Mouse (Mus musculus) kidney, embryonic 14.5 days (tissue): ENCODE results near the gene Nfatc2. TPM values are rescaled to one million over a fixed set of nuclear protein-coding genes. Genes with fewer than 3 reads are reported as not detected.

Experiments
- ATAC-seq: fragments of 200-750 bp; cut with Nextera tagmentation; 2 replicates; pipeline ENCODE4 v1.8.0; 2017; ENCODE audit warnings: moderate number of reproducible peaks, mild to moderate bottlenecking, moderate TSS enrichment, moderate library complexity; ENCODE audit not compliant: low FRiP score, low TSS enrichment
- H3K27ac ChIP-seq: fragments of 300-500 bp; sonication (generic); 2 replicates; pipeline ENCODE4 v1.5.1; 2014; ENCODE audit warnings: low read depth, mild to moderate bottlenecking, low read length, moderate library complexity, mixed read lengths
- H3K27me3 ChIP-seq: fragments of 300-500 bp; sonication (generic); 2 replicates; pipeline ENCODE4 v1.6.1; 2014; ENCODE audit warnings: mild to moderate bottlenecking, low read length; ENCODE audit not compliant: control insufficient read depth, insufficient read depth
- H3K36me3 ChIP-seq: fragments of 300-500 bp; sonication (generic); 2 replicates; pipeline ENCODE4 v1.6.1; 2014; ENCODE audit warnings: low read length, mixed read lengths; ENCODE audit not compliant: control insufficient read depth, insufficient read depth
- H3K4me1 ChIP-seq: fragments of 300-500 bp; sonication (generic); 2 replicates; pipeline ENCODE4 v1.6.1; 2014; ENCODE audit warnings: low read length, mixed read lengths; ENCODE audit not compliant: control insufficient read depth, insufficient read depth
- H3K4me2 ChIP-seq: fragments of 300-500 bp; sonication (generic); replicated peaks from 2 replicates; pipeline ENCODE4 v1.6.1; 2014; ENCODE audit warnings: low read depth, mild to moderate bottlenecking, low read length
- H3K4me3 ChIP-seq: fragments of 300-500 bp; sonication (generic); 2 replicates; pipeline ENCODE4 v1.5.1; 2014; ENCODE audit warnings: mild to moderate bottlenecking, low read length
- H3K9ac ChIP-seq: fragments of 300-500 bp; sonication (generic); 2 replicates; pipeline ENCODE4 v1.6.1; 2014; ENCODE audit warnings: low read depth, mild to moderate bottlenecking, low read length, moderate library complexity
- H3K9me3 ChIP-seq: fragments of 300-500 bp; sonication (generic); 2 replicates; pipeline ENCODE4 v1.6.1; 2016; ENCODE audit warnings: low read length; ENCODE audit not compliant: control insufficient read depth
- WGBS: fragments of 180-500 bp; shearing (Covaris S2); extraction: QIAGEN DNeasy Blood & Tissue Kit; methylation state at CpG from one replicate; pipeline ENCODE4 v1.1.7; 2014; 5-methylcytosine and 5-hydroxymethylcytosine counted together
- polyA plus RNA-seq: library from polyadenylated mRNA; unstranded; fragments of >200 nt; fragmentation: Nextera tagmentation; extraction: Ambion mirVana; gene quantifications from 2 replicates; pipeline ENCODE4 v1.2.1, GENCODE M21; 2014

Gene Nfatc2
- polyA plus RNA-seq, 1 experiment from 2014 or later: 2.7 TPM

DNA sequence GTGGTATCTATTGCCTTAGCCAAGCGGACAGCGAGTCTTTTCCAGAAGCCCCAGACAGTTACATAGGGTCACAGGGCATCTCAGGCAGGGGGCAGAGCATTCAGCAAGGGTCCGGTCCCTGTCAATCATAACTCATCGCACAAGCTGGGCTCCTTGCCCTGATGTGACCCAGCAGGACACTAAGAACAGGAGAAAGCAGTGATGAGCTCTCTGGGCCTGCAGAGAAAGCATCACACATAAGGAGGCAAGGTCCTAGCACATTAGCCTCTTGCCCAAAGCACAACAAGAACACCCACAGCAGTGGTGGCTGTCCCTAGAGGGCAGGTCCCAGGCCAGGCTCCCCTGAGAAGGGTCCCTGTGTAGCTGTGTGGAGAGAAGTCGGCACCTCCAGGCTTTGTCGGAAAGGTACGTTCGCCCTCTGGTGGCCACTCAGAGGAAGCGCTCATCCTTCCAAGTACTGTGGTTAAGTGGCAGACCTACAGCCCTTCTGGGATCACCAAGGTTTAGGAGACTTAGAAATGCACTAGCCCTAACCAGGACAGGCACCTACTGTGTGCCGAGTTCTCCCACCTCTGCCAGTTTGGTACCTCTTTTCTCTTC is 156.1 kb downstream of the Nfatc2 start:
- Histone ChIP-seq H3K36me3 (no peaks in the 10 kb centered on the region), H3K4me3 (no peak overlapping the region), H3K4me2 (no peak overlapping the region), H3K9ac (no peak overlapping the region), H3K9me3 (no peaks in the 10 kb centered on the region), H3K27ac (no peak overlapping the region), H3K4me1 (no peaks in the 10 kb centered on the region), H3K27me3 (no peaks in the 10 kb centered on the region)
- ATAC-seq: peak; percentile 79
- 37% methylated on average over 10 of the region's 10 CpGs for WGBS

DNA sequence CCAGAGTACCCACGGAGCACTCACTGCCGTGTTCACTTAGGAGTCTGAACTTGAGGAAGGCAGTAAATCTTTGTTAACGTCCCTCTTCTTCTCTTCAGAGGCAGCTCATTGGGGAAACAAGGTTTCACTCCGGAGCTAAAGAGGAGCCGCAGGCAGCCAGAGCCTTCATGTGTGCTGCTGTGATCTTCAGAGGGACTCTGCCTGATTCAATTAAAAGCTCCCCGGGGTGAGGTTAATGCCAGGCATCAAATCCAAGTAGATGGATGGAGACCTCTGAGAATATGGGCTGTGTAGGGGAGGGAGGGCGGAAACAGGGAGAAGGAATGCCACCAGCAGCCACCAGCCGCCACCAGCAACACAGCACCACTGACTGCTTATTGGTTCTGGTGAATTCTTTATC is 157.3 kb downstream of the Nfatc2 start:
- Histone ChIP-seq H3K36me3 (no peaks in the 10 kb centered on the region), H3K9ac (no peak overlapping the region), H3K4me1 (no peaks in the 10 kb centered on the region), H3K27me3 (no peaks in the 10 kb centered on the region), H3K4me3 (no peak overlapping the region), H3K27ac (no peak overlapping the region), H3K9me3 (0 out of 2 replicates have a peak, but pooled peaks cover 2% of the 10 kb centered on the region), H3K4me2 (no peak overlapping the region)
- 23% methylated on average over 7 of the region's 8 CpGs for WGBS
- no peak for ATAC-seq

DNA sequence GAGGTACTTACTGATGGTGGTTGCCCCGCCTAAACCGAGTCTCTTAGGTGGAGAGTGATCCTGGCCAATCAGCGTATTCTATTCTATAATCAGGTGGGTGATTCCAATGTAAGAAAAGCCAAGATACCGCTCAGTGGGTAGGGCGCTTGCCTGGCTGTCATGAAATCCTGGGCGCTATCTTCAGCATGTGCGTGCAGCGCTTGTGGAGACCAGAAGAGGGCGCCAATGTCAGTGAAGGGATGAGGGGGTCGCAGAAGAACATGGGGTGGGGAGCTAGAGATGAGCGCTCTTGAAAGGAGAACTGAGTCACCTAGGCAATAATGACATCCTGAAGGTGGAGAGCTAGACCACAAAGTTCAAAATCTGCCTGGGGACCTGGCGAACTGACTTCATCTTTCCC is 160.0 kb downstream of the Nfatc2 start:
- H3K9ac ChIP-seq: no peak overlapping the region
- 0 out of 2 replicates have a peak, but pooled peaks cover 2% of the 10 kb centered on the region for H3K9me3 ChIP-seq
- no peak overlapping the region for H3K4me3 ChIP-seq
- no peaks in the 10 kb centered on the region; the same call in 1 of the 2 replicates for H3K4me1 ChIP-seq
- H3K27ac ChIP-seq: no peak overlapping the region
- no peak for ATAC-seq
- H3K4me2 ChIP-seq: no peak overlapping the region
- no peaks in the 10 kb centered on the region for H3K36me3 ChIP-seq
- WGBS: 93% methylated on average over 12 of the region's 12 CpGs
- H3K27me3 ChIP-seq: no peaks in the 10 kb centered on the region

DNA sequence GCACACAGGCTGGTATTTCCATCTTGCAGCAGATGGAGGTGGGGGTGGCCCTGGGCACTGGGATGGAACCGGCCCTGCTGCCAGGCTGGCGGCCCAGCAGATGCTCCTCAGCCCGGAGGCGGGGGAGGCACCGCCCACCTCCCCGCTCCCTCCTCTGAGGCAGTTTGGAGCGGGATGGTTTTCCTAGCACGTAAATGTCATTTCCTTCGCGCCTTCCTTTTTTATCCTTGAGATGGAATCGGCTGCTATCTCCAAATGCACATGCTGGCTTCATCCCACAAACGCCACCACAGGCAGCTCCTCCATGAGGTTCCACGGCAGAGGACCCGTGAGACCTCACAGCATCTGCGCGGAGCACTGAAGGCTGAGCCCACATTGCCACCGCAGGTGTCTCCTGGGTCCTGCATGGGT is 160.5 kb downstream of the Nfatc2 start:
- Histone ChIP-seq H3K9ac (no peak overlapping the region), H3K4me2 (no peak overlapping the region), H3K36me3 (no peaks in the 10 kb centered on the region), H3K9me3 (0 out of 2 replicates have a peak, but pooled peaks cover 2% of the 10 kb centered on the region), H3K27ac (no peak overlapping the region), H3K27me3 (no peaks in the 10 kb centered on the region), H3K4me1 (no peaks in the 10 kb centered on the region; the same call in 1 of the 2 replicates), H3K4me3 (no peak overlapping the region)
- 78% methylated on average over 17 of the region's 17 CpGs for WGBS
- peak; percentile 25; the same call in 1 of the 2 replicates for ATAC-seq

DNA sequence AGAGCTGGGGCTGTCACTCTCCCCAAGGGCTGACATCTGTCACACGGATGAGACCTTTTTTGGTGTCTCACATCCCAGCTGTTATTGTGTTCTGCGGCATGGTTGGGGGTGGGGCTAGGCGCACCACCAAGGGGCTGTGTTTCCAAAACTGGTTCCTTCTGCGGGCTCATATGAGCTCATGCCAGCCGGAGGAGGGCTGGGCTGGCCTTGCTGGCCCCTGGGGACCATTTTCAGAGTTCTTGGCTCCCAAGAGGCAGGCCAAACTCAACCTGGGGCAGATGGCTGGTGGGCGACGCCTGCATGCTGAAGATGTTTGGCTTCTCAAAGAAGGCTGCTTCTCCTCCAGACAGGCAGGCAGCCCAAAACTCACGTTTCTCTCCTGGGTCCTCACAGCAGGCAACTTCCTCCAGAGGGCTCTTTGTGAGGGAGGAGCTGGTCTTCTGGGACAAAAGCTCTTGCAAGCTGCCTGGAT is 162.4 kb downstream of the Nfatc2 start:
- H3K4me1 ChIP-seq: peaks cover 2% of the 10 kb centered on the region; the same call in 1 of the 2 replicates
- no peaks in the 10 kb centered on the region for H3K36me3 ChIP-seq
- H3K27ac ChIP-seq: no peak overlapping the region
- 0 out of 2 replicates have a peak, but pooled peaks cover 2% of the 10 kb centered on the region for H3K9me3 ChIP-seq
- no peaks in the 10 kb centered on the region for H3K27me3 ChIP-seq
- H3K4me2 ChIP-seq: no peak overlapping the region
- 46% methylated on average over 8 of the region's 8 CpGs for WGBS
- no peak for ATAC-seq
- H3K4me3 ChIP-seq: no peak overlapping the region
- H3K9ac ChIP-seq: no peak overlapping the region

DNA sequence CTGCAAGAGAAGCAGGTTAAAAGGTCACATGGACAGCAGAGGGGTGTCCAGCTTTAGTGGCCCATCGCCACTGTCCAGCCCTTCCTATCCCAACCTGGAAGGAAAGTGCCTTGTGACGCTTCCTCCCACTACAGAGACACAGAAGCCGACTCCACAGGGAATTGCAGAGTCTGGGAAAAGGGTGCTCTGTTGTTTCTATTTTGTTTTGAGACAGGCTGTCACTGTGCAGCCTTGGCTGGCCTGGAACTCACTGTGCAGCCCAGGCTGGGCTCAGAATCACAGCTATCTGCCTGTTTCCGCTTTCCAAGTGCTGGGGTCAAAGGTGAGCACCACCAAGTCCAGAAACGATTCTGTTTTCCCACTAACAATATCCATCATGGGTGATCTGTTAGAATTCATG is 167.3 kb downstream of the Nfatc2 start:
- Histone ChIP-seq H3K27me3 (no peaks in the 10 kb centered on the region), H3K4me2 (no peak overlapping the region), H3K36me3 (no peaks in the 10 kb centered on the region), H3K27ac (no peak overlapping the region), H3K4me1 (peaks cover 4% of the 10 kb centered on the region; the same call in 1 of the 2 replicates), H3K9me3 (no peaks in the 10 kb centered on the region), H3K9ac (no peak overlapping the region), H3K4me3 (no peak overlapping the region)
- 58% methylated on average over 5 of the region's 5 CpGs for WGBS
- ATAC-seq: peak; percentile 28; the same call in 1 of the 2 replicates

DNA sequence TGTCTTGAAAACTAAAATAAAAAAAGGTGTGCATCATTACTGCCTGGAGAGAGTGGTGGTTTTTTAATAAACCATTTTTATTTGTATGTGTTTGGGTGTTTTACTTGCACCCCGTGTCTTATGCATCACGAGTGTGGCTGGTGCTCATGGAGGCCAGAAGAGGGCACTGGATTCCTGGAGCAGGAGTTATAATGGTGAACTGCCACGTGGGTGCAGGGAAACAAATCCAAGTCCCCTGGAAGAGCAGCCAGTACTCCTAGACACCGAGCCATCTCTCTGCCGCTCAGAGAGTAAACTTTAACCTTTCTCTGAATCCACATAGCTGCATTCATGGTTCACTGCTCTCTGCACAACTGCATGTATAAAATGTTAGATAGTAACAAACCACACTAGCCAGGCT is 168.1 kb downstream of the Nfatc2 start:
- Histone ChIP-seq H3K9ac (no peak overlapping the region), H3K36me3 (no peaks in the 10 kb centered on the region), H3K4me3 (no peak overlapping the region), H3K9me3 (no peaks in the 10 kb centered on the region), H3K4me1 (0 out of 2 replicates have a peak, but pooled peaks cover 4% of the 10 kb centered on the region), H3K27me3 (no peaks in the 10 kb centered on the region), H3K27ac (no peak overlapping the region), H3K4me2 (no peak overlapping the region)
- no peak for ATAC-seq
- 62% methylated on average over 5 of the region's 5 CpGs for WGBS

DNA sequence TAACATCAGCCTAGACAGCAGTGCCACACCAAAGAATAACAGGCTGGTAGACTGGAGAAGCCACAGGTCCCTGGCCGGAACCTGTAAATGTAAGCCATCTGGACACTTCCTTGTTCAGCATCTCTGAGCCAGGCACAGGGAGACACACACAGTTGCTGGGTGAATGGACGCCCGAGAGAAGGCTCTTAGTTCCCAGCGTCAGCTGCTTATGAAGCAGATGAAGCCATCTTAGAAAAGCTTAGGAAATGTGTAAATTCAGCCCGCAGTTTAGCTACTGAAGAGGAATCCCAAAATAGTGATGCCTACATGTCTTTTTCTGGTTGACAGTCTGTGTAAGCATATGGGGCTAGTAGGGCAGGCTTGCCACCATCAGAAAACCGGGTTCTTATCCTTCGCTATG is 169.1 kb downstream of the Nfatc2 start:
- no peaks in the 10 kb centered on the region for H3K27me3 ChIP-seq
- WGBS: 94% methylated on average over 7 of the region's 7 CpGs

DNA sequence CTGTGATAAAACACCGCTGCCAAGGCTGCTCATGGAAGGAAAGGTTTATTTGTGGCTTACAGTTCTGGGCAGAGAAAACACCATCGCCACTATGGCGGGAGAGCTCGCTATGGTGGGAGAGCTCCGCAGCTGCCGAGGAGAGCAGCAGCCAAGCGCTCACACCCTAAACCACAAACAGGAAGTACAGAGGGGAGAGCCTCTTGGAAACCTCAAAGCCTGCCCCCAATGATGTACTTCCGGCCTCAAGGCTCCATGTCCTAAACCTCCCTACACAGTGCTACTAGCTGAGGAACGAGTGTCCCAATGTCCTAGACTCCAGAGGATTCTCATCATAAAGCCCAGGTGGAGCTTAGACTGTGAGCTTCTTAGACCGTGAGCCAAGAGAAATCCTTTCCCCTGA is 171.9 kb downstream of the Nfatc2 start:
- 91% methylated on average over 10 of the region's 10 CpGs for WGBS
- Histone ChIP-seq H3K27me3 (no peaks in the 10 kb centered on the region), H3K9ac (no peak overlapping the region), H3K4me2 (no peak overlapping the region), H3K27ac (no peak overlapping the region), H3K4me1 (peaks cover 6% of the 10 kb centered on the region), H3K9me3 (peaks cover 3% of the 10 kb centered on the region; the same call in 1 of the 2 replicates), H3K36me3 (no peaks in the 10 kb centered on the region), H3K4me3 (no peak overlapping the region)
- ATAC-seq: no peak

More for the DNA sequence above, 169.1 kb downstream of the Nfatc2 start:
- H3K9ac ChIP-seq: no peak overlapping the region
- no peaks in the 10 kb centered on the region for H3K36me3 ChIP-seq
- H3K9me3 ChIP-seq: peaks cover 2% of the 10 kb centered on the region; the same call in 1 of the 2 replicates
- no peak overlapping the region for H3K4me3 ChIP-seq
- 0 out of 2 replicates have a peak, but pooled peaks cover 4% of the 10 kb centered on the region for H3K4me1 ChIP-seq
- no peak overlapping the region for H3K27ac ChIP-seq
- no peak overlapping the region for H3K4me2 ChIP-seq
- ATAC-seq: no peak
